Mouse (Mus musculus): ENCODE results near the gene Npr3. TPM values are rescaled to one million over a fixed set of nuclear protein-coding genes. Genes with fewer than 3 reads are reported as not detected.
A peak's percentile ranks its signal among the peaks of the same experiment; 100 is the strongest.
"Not testable (repeated sequence)": the region's sequence is repeated elsewhere in the genome, so short reads cannot be mapped to it uniquely, and the experiment has no call there.

Gene Npr3
- polyA plus RNA-seq, 1 experiment from 2014 or later, result 8.9 TPM

GRCm38 (mm10) chr15:11841828-11842227 lies 65.3 kb downstream of the Npr3 start:
- H3K9ac ChIP-seq, result no peak overlapping the region
- H3K36me3 ChIP-seq, result no peaks in the 10 kb centered on the region
- H3K4me1 ChIP-seq (replicated peaks), result no peaks in the 10 kb centered on the region
- no peak overlapping the region for H3K4me3 ChIP-seq
- H3K4me2 ChIP-seq, result no peak overlapping the region
- no peaks in the 10 kb centered on the region for H3K9me3 ChIP-seq (replicated peaks)
- WGBS, result 69% methylated on average over 4 of the region's 4 CpGs
- ATAC-seq (replicated peaks; ENCODE audit: insufficient number of reproducible peaks, insufficient read depth, low FRiP score, low read depth), result no peak
- H3K27ac ChIP-seq, result no peak overlapping the region
- H3K27me3 ChIP-seq, result no peaks in the 10 kb centered on the region

- no peak overlapping the region for H3K4me3 ChIP-seq
- 21% methylated on average over 1 of the region's 1 CpGs for WGBS
Measured at GRCm38 (mm10) chr15:11835913-11836312, 71.2 kb downstream of the Npr3 start.

GRCm38 (mm10) chr15:11822347-11822746 lies 84.7 kb downstream of the Npr3 start:
- H3K4me2 ChIP-seq; H3K9ac ChIP-seq; H3K4me1 ChIP-seq (replicated peaks); H3K36me3 ChIP-seq; H3K4me3 ChIP-seq; ATAC-seq (replicated peaks; ENCODE audit: insufficient number of reproducible peaks, insufficient read depth, low FRiP score, low read depth); H3K27me3 ChIP-seq; H3K9me3 ChIP-seq (replicated peaks); H3K27ac ChIP-seq: not testable (repeated sequence)
- 66% methylated on average over 6 of the region's 6 CpGs for WGBS

More at GRCm38 (mm10) chr15:11835913-11836312, 71.2 kb downstream of the Npr3 start:
- H3K4me1 ChIP-seq (replicated peaks), result peaks cover 3% of the 10 kb centered on the region; the same call in 1 of the 2 replicates
- ATAC-seq (replicated peaks; ENCODE audit: insufficient number of reproducible peaks, insufficient read depth, low FRiP score, low read depth), result 0 out of 2 replicates have a peak, but pooled peaks have one; percentile 7
- no peak overlapping the region for H3K9ac ChIP-seq
- no peaks in the 10 kb centered on the region for H3K36me3 ChIP-seq
- no peak overlapping the region for H3K4me2 ChIP-seq
- no peaks in the 10 kb centered on the region for H3K9me3 ChIP-seq (replicated peaks)
- H3K27me3 ChIP-seq, result no peaks in the 10 kb centered on the region
- H3K27ac ChIP-seq, result no peak overlapping the region

GRCm38 (mm10) chr15:11815551-11815950 lies 91.5 kb downstream of the Npr3 start:
- H3K4me3 ChIP-seq, result no peak overlapping the region
- H3K36me3 ChIP-seq, result no peaks in the 10 kb centered on the region
- H3K27me3 ChIP-seq, result no peaks in the 10 kb centered on the region
- no peaks in the 10 kb centered on the region for H3K4me1 ChIP-seq (replicated peaks)
- H3K9ac ChIP-seq, result no peak overlapping the region
- H3K9me3 ChIP-seq (replicated peaks), result no peaks in the 10 kb centered on the region
- no peak for ATAC-seq (replicated peaks; ENCODE audit: insufficient number of reproducible peaks, insufficient read depth, low FRiP score, low read depth)
- no peak overlapping the region for H3K4me2 ChIP-seq
- H3K27ac ChIP-seq, result no peak overlapping the region
- 45% methylated on average over 4 of the region's 4 CpGs for WGBS

GRCm38 (mm10) chr15:11803576-11803975 lies 103.5 kb downstream of the Npr3 start:
- H3K4me2 ChIP-seq, result no peak overlapping the region

GRCm38 (mm10) chr15:11801863-11802722 lies 105.0 kb downstream of the Npr3 start:
- no peaks in the 10 kb centered on the region for H3K27me3 ChIP-seq
- no peak for ATAC-seq (replicated peaks; ENCODE audit: insufficient number of reproducible peaks, insufficient read depth, low FRiP score, low read depth)
- no peak overlapping the region for H3K4me3 ChIP-seq
- no peaks in the 10 kb centered on the region for H3K9me3 ChIP-seq (replicated peaks)
- WGBS, result 23% methylated on average over 13 of the region's 13 CpGs
- peaks cover 14% of the 10 kb centered on the region for H3K4me1 ChIP-seq (replicated peaks)
- H3K36me3 ChIP-seq, result no peaks in the 10 kb centered on the region
- no peak overlapping the region for H3K27ac ChIP-seq
- no peak overlapping the region for H3K9ac ChIP-seq
- H3K4me2 ChIP-seq, result peak overlapping the region; percentile 36

More at GRCm38 (mm10) chr15:11803576-11803975, 103.5 kb downstream of the Npr3 start:
- ATAC-seq (replicated peaks; ENCODE audit: insufficient number of reproducible peaks, insufficient read depth, low FRiP score, low read depth), result no peak
- no peaks in the 10 kb centered on the region for H3K27me3 ChIP-seq
- H3K4me1 ChIP-seq (replicated peaks), result peaks cover 14% of the 10 kb centered on the region
- no peak overlapping the region for H3K4me3 ChIP-seq
- no peak overlapping the region for H3K9ac ChIP-seq
- H3K27ac ChIP-seq, result no peak overlapping the region
- 48% methylated on average over 4 of the region's 4 CpGs for WGBS
- H3K36me3 ChIP-seq, result no peaks in the 10 kb centered on the region
- H3K9me3 ChIP-seq (replicated peaks), result no peaks in the 10 kb centered on the region

GRCm38 (mm10) chr15:11794632-11795031 lies 112.5 kb downstream of the Npr3 start:
- no peak for ATAC-seq (replicated peaks; ENCODE audit: insufficient number of reproducible peaks, insufficient read depth, low FRiP score, low read depth)

More at GRCm38 (mm10) chr15:11794632-11795031, 112.5 kb downstream of the Npr3 start:
- Histone ChIP-seq H3K27ac (no peak overlapping the region), H3K9ac (no peak overlapping the region), H3K9me3 (replicated peaks) (no peaks in the 10 kb centered on the region), H3K4me2 (no peak overlapping the region), H3K4me3 (no peak overlapping the region), H3K36me3 (no peaks in the 10 kb centered on the region), H3K4me1 (replicated peaks) (no peaks in the 10 kb centered on the region), H3K27me3 (no peaks in the 10 kb centered on the region)
- WGBS, result 23% methylated on average over 2 of the region's 2 CpGs

Other genes starting within 250 kb of the Npr3 start
- gene Sub1, start 89.7 kb upstream of the Npr3 start, polyA plus RNA-seq (2015; fragmentation: Nextera tagmentation; extraction: Ambion mirVana), result 400 and 494 TPM in 2 replicates
- gene Zfr, start 210.5 kb upstream of the Npr3 start, polyA plus RNA-seq (2015; fragmentation: Nextera tagmentation; extraction: Ambion mirVana), result 79.7 and 99.0 TPM in 2 replicates